Comparison of ENCODE assay signal across 8 mouse cellular contexts in genomic region chr3:51364703-51365516, GRCm38 (mm10). TPM values are rescaled to one million over a fixed set of nuclear protein-coding genes. Genes with fewer than 3 reads are reported as not detected.
DNase-seq lines count a peak whose midpoint lies in the region; ATAC-seq and TF ChIP-seq lines count a peak whose summit lies in the region.

No protein-coding gene starts in this region.

- 6% methylated on average over 31 of the region's 31 CpGs for WGBS in embryonic facial prominence, embryonic 10.5 days
- WGBS in intestine, postnatal 0 days, result 8% methylated on average over 31 of the region's 31 CpGs

- H3K4me2 ChIP-seq in intestine, postnatal 0 days (replicated peaks; ENCODE audit: low read depth), result peak overlapping the region; percentile 73

- no peak overlapping the region for H3K9ac ChIP-seq in intestine, postnatal 0 days (ENCODE audit: low read depth, low read length)

- peak overlapping the region; percentile 67 for H3K27ac ChIP-seq in embryonic facial prominence, embryonic 10.5 days (replicated peaks)
- H3K27ac ChIP-seq in intestine, postnatal 0 days (ENCODE audit: low read depth, low read length), result no peak overlapping the region

- H3K36me3 ChIP-seq in embryonic facial prominence, embryonic 10.5 days (replicated peaks), result no peaks in the 10 kb centered on the region
- no peaks in the 10 kb centered on the region for H3K36me3 ChIP-seq in intestine, postnatal 0 days (ENCODE audit: control insufficient read depth, insufficient read depth)

- H3K27me3 ChIP-seq in embryonic facial prominence, embryonic 10.5 days (replicated peaks; ENCODE audit: low read depth, poor library complexity, severe bottlenecking), result peaks cover 30% of the 10 kb centered on the region
- no peaks in the 10 kb centered on the region for H3K27me3 ChIP-seq in intestine, postnatal 0 days (replicated peaks; ENCODE audit: control insufficient read depth, insufficient read depth, low read length)

- peak; percentile 87 for DNase-seq in adrenal gland, postnatal 14 days
- peak; percentile 80 for DNase-seq in embryonic facial prominence, embryonic 10.5 days (ENCODE audit: low spot score)
- DNase-seq in left cerebral cortex, postnatal 36 days (ENCODE audit: low spot score in 2 of 2), result peak; percentile 81
- DNase-seq in mesoderm, embryonic 11.5 days (ENCODE audit: low read depth, low spot score), result peak; percentile 84
- peak; percentile 79 for DNase-seq in right cerebral cortex, postnatal 25 days
- DNase-seq in yolk sac, embryonic 10.5 days (ENCODE audit: low spot score), result peak; percentile 84

- no peaks in the 10 kb centered on the region for H3K9me3 ChIP-seq in embryonic facial prominence, embryonic 10.5 days
- no peaks in the 10 kb centered on the region for H3K9me3 ChIP-seq in intestine, postnatal 0 days (ENCODE audit: control insufficient read depth)

- peak; percentile 85 for ATAC-seq in granulocyte monocyte progenitor cell, adult 5-6 weeks (replicated peaks; ENCODE audit: poor library complexity, severe bottlenecking)
- ATAC-seq in intestine, postnatal 0 days, result peak; percentile 64

- intact Hi-C loops in left cerebral cortex, postnatal 36 days (cut with DNase I), result loop anchor here (1.0 to 5.0 kb wide), 3 partner anchors 24 to 133 kb away; partner anchors contain the start of gene Elf2

- peak; percentile 93 for TF ChIP-seq CTCF in intestine, postnatal 0 days (IDR thresholded peaks at IDR 0.05; ENCODE audit: low read depth)

- peaks cover 24% of the 10 kb centered on the region for H3K4me1 ChIP-seq in embryonic facial prominence, embryonic 10.5 days
- H3K4me1 ChIP-seq in intestine, postnatal 0 days (replicated peaks; ENCODE audit: control insufficient read depth, insufficient read depth, low read length), result no peaks in the 10 kb centered on the region

- peak overlapping the region; percentile 63 for H3K4me3 ChIP-seq in embryonic facial prominence, embryonic 10.5 days
- peak overlapping the region; percentile 33 for H3K4me3 ChIP-seq in intestine, postnatal 0 days (ENCODE audit: low read depth, low read length)

RNA-seq across cellular contexts. Expression of gene Elf2, which starts 24.4 kb away (rescaled TPM):
- total RNA-seq in adrenal gland, postnatal 14 days (2021), result 87.8 and 88.4 TPM in 2 replicates
- polyA plus RNA-seq in embryonic facial prominence, embryonic 10.5 days (2016; fragmentation: Nextera tagmentation; extraction: Ambion mirVana), result 42.0 and 49.2 TPM in 2 replicates
- 56.9 and 64.6 TPM in 2 replicates for total RNA-seq in granulocyte monocyte progenitor cell, adult 5-6 weeks (2014; fragmentation: Nextera tagmentation)
- 103 and 116 TPM in 2 replicates for total RNA-seq in granulocyte monocyte progenitor cell, adult 5-6 weeks (2017)
- polyA plus RNA-seq in intestine, postnatal 0 days (2015; fragmentation: Nextera tagmentation; extraction: Ambion mirVana), result 38.6 and 40.7 TPM in 2 replicates
- total RNA-seq in left cerebral cortex, postnatal 36 days (2021), result 10 to 100 TPM; 40.6 to 45.1 TPM

RNA-seq across cellular contexts. Expression of gene Mgarp, which starts 31.6 kb away (rescaled TPM):
- 308 and 324 TPM in 2 replicates for total RNA-seq in adrenal gland, postnatal 14 days (2021)
- polyA plus RNA-seq in embryonic facial prominence, embryonic 10.5 days (2016; fragmentation: Nextera tagmentation; extraction: Ambion mirVana), result 8.0 and 8.7 TPM in 2 replicates
- total RNA-seq in granulocyte monocyte progenitor cell, adult 5-6 weeks (2014; fragmentation: Nextera tagmentation), result not detected in 2 replicates
- total RNA-seq in granulocyte monocyte progenitor cell, adult 5-6 weeks (2017), result not detected in 2 replicates
- polyA plus RNA-seq in intestine, postnatal 0 days (2015; fragmentation: Nextera tagmentation; extraction: Ambion mirVana), result 0.41 and 0.59 TPM in 2 replicates
- total RNA-seq in left cerebral cortex, postnatal 36 days (2021), result not detected

RNA-seq across cellular contexts. Expression of gene Ndufc1, which starts 43.9 kb away (rescaled TPM):
- 888 and 904 TPM in 2 replicates for total RNA-seq in adrenal gland, postnatal 14 days (2021)
- polyA plus RNA-seq in embryonic facial prominence, embryonic 10.5 days (2016; fragmentation: Nextera tagmentation; extraction: Ambion mirVana), result 646 and 663 TPM in 2 replicates
- 243 and 263 TPM in 2 replicates for total RNA-seq in granulocyte monocyte progenitor cell, adult 5-6 weeks (2014; fragmentation: Nextera tagmentation)
- 76.8 and 110 TPM in 2 replicates for total RNA-seq in granulocyte monocyte progenitor cell, adult 5-6 weeks (2017)
- 1,384 and 1,395 TPM in 2 replicates for polyA plus RNA-seq in intestine, postnatal 0 days (2015; fragmentation: Nextera tagmentation; extraction: Ambion mirVana)
- 100 to 1,000 TPM; 288 to 324 TPM for total RNA-seq in left cerebral cortex, postnatal 36 days (2021)

RNA-seq across cellular contexts. Expression of gene Naa15, which starts 50.0 kb away (rescaled TPM):
- total RNA-seq in adrenal gland, postnatal 14 days (2021), result 47.8 and 50.1 TPM in 2 replicates
- polyA plus RNA-seq in embryonic facial prominence, embryonic 10.5 days (2016; fragmentation: Nextera tagmentation; extraction: Ambion mirVana), result 68.2 and 69.9 TPM in 2 replicates
- total RNA-seq in granulocyte monocyte progenitor cell, adult 5-6 weeks (2014; fragmentation: Nextera tagmentation), result 74.4 and 89.1 TPM in 2 replicates
- 114 and 126 TPM in 2 replicates for total RNA-seq in granulocyte monocyte progenitor cell, adult 5-6 weeks (2017)
- 14.4 and 16.3 TPM in 2 replicates for polyA plus RNA-seq in intestine, postnatal 0 days (2015; fragmentation: Nextera tagmentation; extraction: Ambion mirVana)
- 10 to 100 TPM; 34.7 to 43.7 TPM for total RNA-seq in left cerebral cortex, postnatal 36 days (2021)

Comparison
In these comparisons a context has a peak if more than half of its experiments do, and no peak if none do; other contexts are left out.
1. RNA of gene Mgarp, which starts 31.6 kb away (total RNA-seq): 308 to 324 TPM in adrenal gland, postnatal 14 days; not detected in left cerebral cortex, postnatal 36 days and not detected in granulocyte monocyte progenitor cell, adult 5-6 weeks; every median in the first group is over 100 times any median in the second.
2. Peak in every context shown above with its lines, with median percentiles within 50 percentile points of each other: DNase-seq.